Mouse (Mus musculus) cerebellum, adult 2 months (tissue): ENCODE measurements around the gene Dcaf17.

Experiments
- CTCF ChIP-seq: fragments of 200-500 bp; IDR thresholded peaks from 2 replicates; pipeline ENCODE4 v1.5.1; 2011; ENCODE audit warnings: low read depth, mild to moderate bottlenecking, control low read depth, low read length, moderate library complexity, borderline replicate concordance; ENCODE audit not compliant: insufficient read depth
- POLR2A ChIP-seq: fragments of 200-500 bp; IDR thresholded peaks from 2 replicates; pipeline ENCODE4 v1.6.1; 2011; ENCODE audit warnings: low read length, control low read depth, borderline replicate concordance; ENCODE audit not compliant: insufficient read depth

DNA sequence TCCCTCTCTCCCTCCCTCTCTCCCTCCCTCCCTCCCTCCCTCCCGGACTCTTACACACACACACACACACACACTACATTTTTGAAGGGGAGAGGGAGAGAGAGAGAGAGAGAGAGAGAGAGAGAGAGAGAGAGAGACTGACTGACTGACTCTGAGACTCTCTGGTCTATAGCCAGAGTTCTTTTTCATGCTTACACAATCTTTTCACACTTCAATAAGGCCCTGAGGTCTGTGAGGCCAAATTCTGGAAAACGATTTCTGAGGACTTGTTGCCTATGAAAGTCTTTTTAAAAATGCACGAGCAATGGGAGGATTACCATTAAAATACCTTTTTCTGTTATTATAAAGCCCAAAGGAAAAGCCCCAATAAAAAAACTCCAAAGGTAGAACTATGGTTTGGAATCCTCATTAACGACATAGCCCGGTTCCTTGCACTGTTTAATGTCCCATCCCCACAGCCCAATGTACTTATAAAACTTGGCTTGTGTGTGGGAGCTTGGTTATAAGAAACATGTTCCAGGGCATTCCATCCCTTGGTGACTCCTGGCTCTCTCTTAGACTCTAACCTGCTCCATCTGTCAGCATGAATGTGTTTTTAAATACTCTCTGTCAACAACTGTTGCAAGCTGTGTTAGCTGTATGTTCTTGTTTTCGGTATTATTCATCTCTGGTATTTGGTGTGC lies 58.5 kb downstream of the Dcaf17 start:
- TF ChIP-seq CTCF (no peak), POLR2A (no peak)
